Comparison of ENCODE assay signal across 13 mouse cellular contexts in the genomic region with DNA sequence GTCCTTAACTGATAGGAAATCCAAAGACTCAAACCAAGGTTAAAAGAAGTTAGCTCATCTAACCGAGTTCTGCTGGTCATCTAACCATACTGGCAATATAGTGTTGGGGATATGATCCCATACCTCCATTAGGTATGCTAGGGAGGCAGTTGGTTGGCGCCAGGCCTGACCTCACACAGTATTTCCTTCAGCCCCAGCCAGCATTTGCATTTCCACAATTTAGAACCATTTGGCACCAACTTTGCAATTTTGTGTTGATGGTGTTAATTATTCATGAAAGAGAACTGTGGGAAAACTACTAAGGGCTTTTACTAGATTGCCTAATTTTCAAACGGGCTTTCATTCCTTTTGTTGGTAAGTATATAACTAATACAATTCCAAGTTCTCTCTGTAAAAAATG. TPM values are rescaled to one million over a fixed set of nuclear protein-coding genes. Genes with fewer than 3 reads are reported as not detected.
DNase-seq lines count a peak whose midpoint lies in the region; ATAC-seq lines count a peak whose summit lies in the region.
"Had no signal": no experiment of that assay in that cellular context is flagged by ENCODE, and none has a peak within 500 bp of the region (broad histone marks: within the 10 kb centered on the region; RNA-seq: fewer than 3 reads in every experiment).

No protein-coding gene starts in this region.

- DNase-seq in cerebellum, adult 11-12 months = peak; percentile 16
- no peak for DNase-seq in cerebellum, postnatal 4 days (ENCODE audit: low spot score in 2 of 2)
- DNase-seq in kidney, adult 8-10 months = peak; percentile 47 to 60
- no peak for DNase-seq in kidney, postnatal 4 days
- DNase-seq in right cerebral cortex, adult 18-20 months = peak; percentile 28
- no peak for DNase-seq in right cerebral cortex, postnatal 14 days
- no peak for DNase-seq in T-cell, adult 2 months (ENCODE audit: low spot score)
- DNase-seq: adrenal gland, postnatal 10 days; lung, adult 2 months had no signal

- no peak overlapping the region for H3K4me3 ChIP-seq in neural tube, embryonic 15.5 days (replicated peaks)
- H3K4me3 ChIP-seq: myocyte had no signal

- peak overlapping the region; percentile 72 for H3K27ac ChIP-seq in neural tube, embryonic 15.5 days (replicated peaks)

- H3K36me3 ChIP-seq in neural tube, embryonic 15.5 days = peaks cover 72% of the 10 kb centered on the region

- ATAC-seq in neural tube, embryonic 15.5 days (ENCODE audit: low FRiP score) = peak; percentile 65; the same call in 1 of the 2 replicates

- 67% methylated on average over 3 of the region's 3 CpGs for WGBS in neural tube, embryonic 15.5 days

- no peaks in the 10 kb centered on the region for H3K4me1 ChIP-seq in neural tube, embryonic 15.5 days

- H3K4me2 ChIP-seq in neural tube, embryonic 15.5 days = no peak overlapping the region
- H3K4me2 ChIP-seq: heart, embryonic 11.5 days had no signal

- no peaks in the 10 kb centered on the region for H3K9me3 ChIP-seq in neural tube, embryonic 15.5 days (replicated peaks)

- no peak overlapping the region for H3K9ac ChIP-seq in neural tube, embryonic 15.5 days (replicated peaks)

- no peaks in the 10 kb centered on the region for H3K27me3 ChIP-seq in neural tube, embryonic 15.5 days (replicated peaks)

RNA-seq across cellular contexts. Expression of a gene that starts 21.4 kb away (rescaled TPM):
- polyA plus RNA-seq in neural tube, embryonic 15.5 days (2015; fragmentation: Nextera tagmentation; extraction: Ambion mirVana) = 129 and 134 TPM in 2 replicates

RNA-seq across cellular contexts. Expression of a gene that starts 21.6 kb away (rescaled TPM):
- polyA plus RNA-seq in neural tube, embryonic 15.5 days (2015; fragmentation: Nextera tagmentation; extraction: Ambion mirVana) = 5.4 and 7.0 TPM in 2 replicates

RNA-seq across cellular contexts. Expression of a gene that starts 23.3 kb away (rescaled TPM):
- polyA plus RNA-seq in neural tube, embryonic 15.5 days (2015; fragmentation: Nextera tagmentation; extraction: Ambion mirVana) = 0.72 TPM in 1 of 2 replicates, not detected in the other
- polyA plus RNA-seq: heart, embryonic 11.5 days; large intestine, adult 2 months; myocyte had no signal

RNA-seq across cellular contexts. Expression of a gene that starts 42.7 kb away (rescaled TPM):
- 354 and 420 TPM in 2 replicates for polyA plus RNA-seq in neural tube, embryonic 15.5 days (2015; fragmentation: Nextera tagmentation; extraction: Ambion mirVana)

RNA-seq across cellular contexts. Expression of a gene that starts 43.4 kb away (rescaled TPM):
- 3.3 and 4.6 TPM in 2 replicates for polyA plus RNA-seq in neural tube, embryonic 15.5 days (2015; fragmentation: Nextera tagmentation; extraction: Ambion mirVana)

Comparison
In these comparisons a context has a peak if more than half of its experiments do, and no peak if none do; other contexts are left out.
1. DNase-seq: peak in cerebellum, adult 11-12 months (single experiment), kidney, adult 8-10 months (2 of 2) and right cerebral cortex, adult 18-20 months (single experiment); none in cerebellum, postnatal 4 days (0 of 2), kidney, postnatal 4 days (0 of 2), right cerebral cortex, postnatal 14 days (single experiment) and T-cell, adult 2 months (single experiment).